Mouse (Mus musculus) CH12.LX (cell line): ENCODE data around the gene Gja5.

Experiments used
- CHD2 ChIP-seq: IDR thresholded peaks from 2 replicates; pipeline ENCODE4 v1.6.1; 2011; ENCODE audit warnings: low read length, improper control_type of control experiment
- CTCF ChIP-seq, 2 experiments: IDR thresholded peaks in 1 of 2; conservative IDR thresholded peaks in 1 of 2; 2 replicates each; pipeline ENCODE4 v1.5.1; 2011 to 2012; ENCODE audit warnings: low read depth in 2 of 2, low read length in 2 of 2, improper control_type of control experiment in 1 of 2, inconsistent platforms in 1 of 2, mild to moderate bottlenecking in 1 of 2, moderate library complexity in 1 of 2
- EP300 ChIP-seq: IDR thresholded peaks from 2 replicates; pipeline ENCODE4 v1.6.1; 2011; ENCODE audit warnings: low read length, improper control_type of control experiment
- HCFC1 ChIP-seq: IDR thresholded peaks from 2 replicates; pipeline ENCODE4 v1.6.1; 2012; ENCODE audit warnings: low read depth, mild to moderate bottlenecking, inconsistent platforms, low read length, improper control_type of control experiment
- MAX ChIP-seq: IDR thresholded peaks from 2 replicates; pipeline ENCODE4 v1.6.1; 2011; ENCODE audit warnings: low read length, improper control_type of control experiment
- POLR2A ChIP-seq: IDR thresholded peaks from 2 replicates; pipeline ENCODE4 v1.6.1; 2011; ENCODE audit warnings: low read depth, mild to moderate bottlenecking, improper control_type of control experiment, low read length
- SIN3A ChIP-seq: IDR thresholded peaks from 2 replicates; pipeline ENCODE4 v1.6.1; 2012; ENCODE audit warnings: low read length, improper control_type of control experiment, inconsistent platforms

GRCm38 (mm10) chr3:97007010-97007448, 102.5 kb downstream of the Gja5 start:
- TF ChIP-seq CHD2 (no peak), CTCF (conservative IDR thresholded peaks at IDR 0.05 in 1 of 2, IDR thresholded peaks at IDR 0.05 in 1 of 2; ENCODE audit: low read depth in 2 of 2, low read length in 2 of 2) (no peak), SIN3A (no peak), HCFC1 (no peak), POLR2A (no peak), MAX (no peak), EP300 (no peak)
